Comparison of ENCODE assay signal across 20 mouse cellular contexts in the genomic region with DNA sequence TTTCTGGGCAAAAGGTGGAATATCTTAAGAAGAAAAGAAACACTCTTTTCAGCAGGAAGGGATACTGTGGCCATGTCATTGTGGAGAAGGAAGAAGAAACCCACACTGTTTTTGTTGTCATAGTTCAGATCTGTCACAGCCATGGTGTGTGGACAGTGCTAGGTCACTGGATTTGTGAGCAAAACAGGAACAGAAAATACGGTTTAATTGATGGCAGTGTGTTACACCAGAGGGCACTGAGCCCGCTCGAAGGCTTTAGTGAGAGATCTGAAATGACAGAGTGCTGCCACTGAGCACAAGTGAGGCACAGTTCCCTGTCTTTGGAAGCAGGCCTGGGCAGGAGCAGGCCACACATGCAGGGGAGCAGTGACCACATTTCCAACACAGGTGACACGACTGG. TPM values are rescaled to one million over a fixed set of nuclear protein-coding genes. Genes with fewer than 3 reads are reported as not detected.
A peak's percentile ranks its signal among the peaks of the same experiment; 100 is the strongest.
DNase-seq lines count a peak whose midpoint lies in the region; ATAC-seq and TF ChIP-seq lines count a peak whose summit lies in the region.
"Had no signal": no experiment of that assay in that cellular context is flagged by ENCODE, and none has a peak within 500 bp of the region (broad histone marks: within the 10 kb centered on the region; RNA-seq: fewer than 3 reads in every experiment).

No protein-coding gene starts in this region.

- no peak for DNase-seq in liver, embryonic 11.5 days (ENCODE audit: low spot score)
- DNase-seq in liver, result no peak
- no peak for DNase-seq in liver, postnatal 0 days
- no peak for DNase-seq in stomach, postnatal 0 days (ENCODE audit: low spot score)
- DNase-seq in thymus, adult 2 months, result no peak
- DNase-seq: embryo, embryonic 11 days; gastrocnemius, postnatal 14 days; kidney, adult 8-10 months; kidney, postnatal 25 days; layer of hippocampus, adult 9-11 months; lung, postnatal 14 days had no signal

- no peak for TF ChIP-seq EP300 in liver, postnatal 0 days (IDR thresholded peaks at IDR 0.05; ENCODE audit: low read depth)
- no peak for TF ChIP-seq EP300 in stomach, postnatal 0 days (optimal IDR thresholded peaks at IDR 0.05)

- H3K9me3 ChIP-seq in liver, embryonic 11.5 days (ENCODE audit: control insufficient read depth, low read length), result no peaks in the 10 kb centered on the region
- no peaks in the 10 kb centered on the region for H3K9me3 ChIP-seq in liver, postnatal 0 days (ENCODE audit: low read length)
- H3K9me3 ChIP-seq in stomach, postnatal 0 days (ENCODE audit: control insufficient read depth, low read length), result no peaks in the 10 kb centered on the region
- H3K9me3 ChIP-seq: embryonic facial prominence, embryonic 15.5 days; forebrain, embryonic 13.5 days; hindbrain, embryonic 10.5 days; limb, embryonic 15.5 days; midbrain, embryonic 12.5 days had no signal

- peak overlapping the region; percentile 99 for H3K27ac ChIP-seq in liver, embryonic 11.5 days (ENCODE audit: low read depth, low read length)
- H3K27ac ChIP-seq in liver, postnatal 0 days (ENCODE audit: low read depth), result peak overlapping the region; percentile 89; the same call in 1 of the 2 replicates
- H3K27ac ChIP-seq in stomach, postnatal 0 days (replicated peaks), result peak overlapping the region; percentile 61
- H3K27ac ChIP-seq in thymus, adult 2 months (ENCODE audit: control insufficient read depth, insufficient read depth, low read length), result no peak overlapping the region
- H3K27ac ChIP-seq: embryonic facial prominence, embryonic 15.5 days; forebrain, embryonic 13.5 days; limb, embryonic 15.5 days; midbrain, embryonic 12.5 days had no signal

- H3K9ac ChIP-seq in liver, embryonic 11.5 days (ENCODE audit: low read depth, low read length), result peak overlapping the region; percentile 72; the same call in 1 of the 2 replicates
- no peak overlapping the region; the same call in 1 of the 2 replicates for H3K9ac ChIP-seq in liver, postnatal 0 days (replicated peaks)
- no peak overlapping the region for H3K9ac ChIP-seq in stomach, postnatal 0 days (ENCODE audit: low read length)
- H3K9ac ChIP-seq: embryonic facial prominence, embryonic 15.5 days; forebrain, embryonic 13.5 days; limb, embryonic 15.5 days; midbrain, embryonic 12.5 days had no signal

- no peak for ATAC-seq in liver, embryonic 11.5 days (replicated peaks; ENCODE audit: low FRiP score)
- peak; percentile 67 for ATAC-seq in granulocyte monocyte progenitor cell, adult 5-6 weeks (replicated peaks; ENCODE audit: poor library complexity, severe bottlenecking)
- ATAC-seq in liver, postnatal 0 days, result no peak
- 0 out of 2 replicates have a peak, but pooled peaks have one; percentile 6 for ATAC-seq in stomach, postnatal 0 days (ENCODE audit: low FRiP score, low TSS enrichment)
- no peak for ATAC-seq in activated CD4-positive, CD25-positive, alpha-beta regulatory T cell, adult 4 months
- ATAC-seq: forebrain, embryonic 13.5 days had no signal

- no peak for TF ChIP-seq POLR2A in thymus, adult 2 months (IDR thresholded peaks at IDR 0.05; ENCODE audit: control insufficient read depth, extremely low read depth, insufficient read depth, low read length, poor library complexity)

- WGBS in liver, embryonic 11.5 days, result 74% methylated on average over 4 of the region's 4 CpGs
- 61% methylated on average over 4 of the region's 4 CpGs for WGBS in liver, postnatal 0 days (ENCODE audit: insufficient replicate concordance)
- 82% methylated on average over 4 of the region's 4 CpGs for whole genome bisulfite sequencing in stomach, postnatal 0 days
- 92% methylated on average over 4 of the region's 4 CpGs for WGBS in thymus, adult 2 months

- peak overlapping the region; percentile 58; the same call in 1 of the 2 replicates for H3K4me3 ChIP-seq in liver, embryonic 11.5 days (ENCODE audit: low read depth, low read length)
- no peak overlapping the region for H3K4me3 ChIP-seq in liver, postnatal 0 days (ENCODE audit: low read depth, low read length)
- no peak overlapping the region for H3K4me3 ChIP-seq in stomach, postnatal 0 days (ENCODE audit: low read depth, low read length)
- H3K4me3 ChIP-seq in thymus, adult 2 months (ENCODE audit: control insufficient read depth, insufficient read depth, low read length), result no peak overlapping the region
- H3K4me3 ChIP-seq: embryonic facial prominence, embryonic 15.5 days; forebrain, embryonic 13.5 days; hindbrain, embryonic 10.5 days; limb, embryonic 15.5 days; midbrain, embryonic 12.5 days had no signal

- no peaks in the 10 kb centered on the region for H3K27me3 ChIP-seq in liver, embryonic 11.5 days (replicated peaks; ENCODE audit: control insufficient read depth, insufficient read depth, low read length)
- H3K27me3 ChIP-seq in liver, postnatal 0 days (ENCODE audit: insufficient read depth, low read length), result no peaks in the 10 kb centered on the region
- no peaks in the 10 kb centered on the region for H3K27me3 ChIP-seq in stomach, postnatal 0 days (ENCODE audit: control insufficient read depth, insufficient read depth, low read length)
- no peaks in the 10 kb centered on the region for H3K27me3 ChIP-seq in thymus, adult 2 months (ENCODE audit: control insufficient read depth, insufficient read depth, low read length)
- H3K27me3 ChIP-seq: embryonic facial prominence, embryonic 15.5 days; forebrain, embryonic 13.5 days; limb, embryonic 15.5 days; midbrain, embryonic 12.5 days had no signal

- TF ChIP-seq CTCF in liver, postnatal 0 days (IDR thresholded peaks at IDR 0.05; ENCODE audit: low read depth), result no peak
- no peak for TF ChIP-seq CTCF in stomach, postnatal 0 days (IDR thresholded peaks at IDR 0.05; ENCODE audit: low read depth)
- no peak for TF ChIP-seq CTCF in thymus, adult 2 months (IDR thresholded peaks at IDR 0.05; ENCODE audit: borderline replicate concordance, control insufficient read depth, extremely low read depth, insufficient read depth, low read length, poor library complexity)

- peak overlapping the region; percentile 82 for H3K4me2 ChIP-seq in liver, embryonic 11.5 days
- H3K4me2 ChIP-seq in liver, postnatal 0 days (ENCODE audit: low read depth, low read length), result peak overlapping the region; percentile 63; the same call in 1 of the 2 replicates
- H3K4me2 ChIP-seq in stomach, postnatal 0 days (replicated peaks; ENCODE audit: low read depth), result no peak overlapping the region
- H3K4me2 ChIP-seq: embryonic facial prominence, embryonic 15.5 days; forebrain, embryonic 13.5 days; limb, embryonic 15.5 days; midbrain, embryonic 12.5 days had no signal

- H3K4me1 ChIP-seq in liver, embryonic 11.5 days (replicated peaks; ENCODE audit: control insufficient read depth, insufficient read depth, low read length), result peaks cover 39% of the 10 kb centered on the region
- H3K4me1 ChIP-seq in liver, postnatal 0 days (ENCODE audit: insufficient read depth), result peaks cover 24% of the 10 kb centered on the region
- no peaks in the 10 kb centered on the region for H3K4me1 ChIP-seq in stomach, postnatal 0 days (replicated peaks; ENCODE audit: control insufficient read depth, insufficient read depth)
- peaks cover 7% of the 10 kb centered on the region for H3K4me1 ChIP-seq in thymus, adult 2 months (replicated peaks; ENCODE audit: control insufficient read depth, insufficient read depth, low read length)
- H3K4me1 ChIP-seq: embryonic facial prominence, embryonic 15.5 days; forebrain, embryonic 13.5 days; limb, embryonic 15.5 days; midbrain, embryonic 12.5 days had no signal

- H3K36me3 ChIP-seq in liver, embryonic 11.5 days (ENCODE audit: control insufficient read depth, insufficient read depth, low read length), result peaks cover 48% of the 10 kb centered on the region
- peaks cover 63% of the 10 kb centered on the region for H3K36me3 ChIP-seq in liver, postnatal 0 days (replicated peaks; ENCODE audit: insufficient read depth, low read length)
- peaks cover 10% of the 10 kb centered on the region; the same call in 1 of the 2 replicates for H3K36me3 ChIP-seq in stomach, postnatal 0 days (ENCODE audit: control insufficient read depth, insufficient read depth, low read length)
- peaks cover 22% of the 10 kb centered on the region for H3K36me3 ChIP-seq in thymus, adult 2 months (ENCODE audit: control insufficient read depth, insufficient read depth, low read length)

RNA-seq across cellular contexts. Expression of a gene that starts 8.0 kb away (rescaled TPM):
- 138 and 147 TPM in 2 replicates for polyA plus RNA-seq in liver, embryonic 11.5 days (2014; fragmentation: Nextera tagmentation; extraction: Ambion mirVana)
- total RNA-seq in granulocyte monocyte progenitor cell, adult 5-6 weeks (2014; fragmentation: Nextera tagmentation), result 10.7 and 14.5 TPM in 2 replicates
- total RNA-seq in granulocyte monocyte progenitor cell, adult 5-6 weeks (2017), result 11.5 and 15.1 TPM in 2 replicates
- polyA plus RNA-seq in liver, postnatal 0 days (2015; fragmentation: Nextera tagmentation; extraction: Ambion mirVana), result 44.8 and 48.9 TPM in 2 replicates
- 16.3 and 18.2 TPM in 2 replicates for polyA plus RNA-seq in stomach, postnatal 0 days (2015; fragmentation: Nextera tagmentation; extraction: Ambion mirVana)
- 67.8 and 79.9 TPM in 2 replicates for polyA plus RNA-seq in thymus, adult 2 months (2012; rRNA removed)
- 10 to 100 TPM; 17.7 to 19.2 TPM for polyA plus RNA-seq in activated CD4-positive, CD25-positive, alpha-beta regulatory T cell, adult 4 months (2017; shearing (Covaris generic))

RNA-seq across cellular contexts. Expression of a gene that starts 9.3 kb away (rescaled TPM):
- 1,895 and 1,977 TPM in 2 replicates for polyA plus RNA-seq in liver, embryonic 11.5 days (2014; fragmentation: Nextera tagmentation; extraction: Ambion mirVana)
- total RNA-seq in granulocyte monocyte progenitor cell, adult 5-6 weeks (2014; fragmentation: Nextera tagmentation), result 2,951 and 3,504 TPM in 2 replicates
- 3,677 and 4,904 TPM in 2 replicates for total RNA-seq in granulocyte monocyte progenitor cell, adult 5-6 weeks (2017)
- 681 and 692 TPM in 2 replicates for polyA plus RNA-seq in liver, postnatal 0 days (2015; fragmentation: Nextera tagmentation; extraction: Ambion mirVana)
- polyA plus RNA-seq in stomach, postnatal 0 days (2015; fragmentation: Nextera tagmentation; extraction: Ambion mirVana), result 941 and 957 TPM in 2 replicates
- 5,416 and 5,545 TPM in 2 replicates for polyA plus RNA-seq in thymus, adult 2 months (2012; rRNA removed)
- 1,000 to 10,000 TPM; 3,266 to 3,639 TPM for polyA plus RNA-seq in activated CD4-positive, CD25-positive, alpha-beta regulatory T cell, adult 4 months (2017; shearing (Covaris generic))

RNA-seq across cellular contexts. Expression of a gene that starts 26.3 kb away (rescaled TPM):
- not detected in 2 replicates for polyA plus RNA-seq in liver, embryonic 11.5 days (2014; fragmentation: Nextera tagmentation; extraction: Ambion mirVana)
- not detected in 2 replicates for total RNA-seq in granulocyte monocyte progenitor cell, adult 5-6 weeks (2014; fragmentation: Nextera tagmentation)
- total RNA-seq in granulocyte monocyte progenitor cell, adult 5-6 weeks (2017), result not detected in 2 replicates
- not detected in 2 replicates for polyA plus RNA-seq in liver, postnatal 0 days (2015; fragmentation: Nextera tagmentation; extraction: Ambion mirVana)
- 0.07 and 0.13 TPM in 2 replicates for polyA plus RNA-seq in stomach, postnatal 0 days (2015; fragmentation: Nextera tagmentation; extraction: Ambion mirVana)
- 19.2 and 21.0 TPM in 2 replicates for polyA plus RNA-seq in thymus, adult 2 months (2012; rRNA removed)
- polyA plus RNA-seq in activated CD4-positive, CD25-positive, alpha-beta regulatory T cell, adult 4 months (2017; shearing (Covaris generic)), result 10 to 100 TPM; 72.0 to 97.2 TPM
- total RNA-seq: gastrocnemius, postnatal 14 days had no signal
- polyA plus RNA-seq: forebrain, embryonic 13.5 days; heart, embryonic 14.5 days; hindbrain, embryonic 10.5 days; midbrain, embryonic 12.5 days; urinary bladder, adult 2 months had no signal

RNA-seq across cellular contexts. Expression of a gene that starts 31.3 kb away (rescaled TPM):
- not detected in 2 replicates for polyA plus RNA-seq in liver, embryonic 11.5 days (2014; fragmentation: Nextera tagmentation; extraction: Ambion mirVana)
- total RNA-seq in granulocyte monocyte progenitor cell, adult 5-6 weeks (2014; fragmentation: Nextera tagmentation), result not detected in 2 replicates
- not detected in 2 replicates for total RNA-seq in granulocyte monocyte progenitor cell, adult 5-6 weeks (2017)
- not detected in 2 replicates for polyA plus RNA-seq in liver, postnatal 0 days (2015; fragmentation: Nextera tagmentation; extraction: Ambion mirVana)
- polyA plus RNA-seq in stomach, postnatal 0 days (2015; fragmentation: Nextera tagmentation; extraction: Ambion mirVana), result 0.32 and 0.51 TPM in 2 replicates
- 0.48 TPM in 1 of 2 replicates, not detected in the other for polyA plus RNA-seq in thymus, adult 2 months (2012; rRNA removed)
- not detected for polyA plus RNA-seq in activated CD4-positive, CD25-positive, alpha-beta regulatory T cell, adult 4 months (2017; shearing (Covaris generic))
- polyA plus RNA-seq: heart, embryonic 14.5 days had no signal

RNA-seq across cellular contexts. Expression of a gene that starts 48.5 kb away (rescaled TPM):
- 5.7 and 7.0 TPM in 2 replicates for polyA plus RNA-seq in liver, embryonic 11.5 days (2014; fragmentation: Nextera tagmentation; extraction: Ambion mirVana)
- total RNA-seq in granulocyte monocyte progenitor cell, adult 5-6 weeks (2014; fragmentation: Nextera tagmentation), result 8.9 and 10.5 TPM in 2 replicates
- 10.5 and 11.3 TPM in 2 replicates for total RNA-seq in granulocyte monocyte progenitor cell, adult 5-6 weeks (2017)
- 1.8 and 2.2 TPM in 2 replicates for polyA plus RNA-seq in liver, postnatal 0 days (2015; fragmentation: Nextera tagmentation; extraction: Ambion mirVana)
- 8.6 and 9.5 TPM in 2 replicates for polyA plus RNA-seq in stomach, postnatal 0 days (2015; fragmentation: Nextera tagmentation; extraction: Ambion mirVana)
- polyA plus RNA-seq in thymus, adult 2 months (2012; rRNA removed), result 5.1 and 7.5 TPM in 2 replicates
- polyA plus RNA-seq in activated CD4-positive, CD25-positive, alpha-beta regulatory T cell, adult 4 months (2017; shearing (Covaris generic)), result under 1 TPM in 1 of 2 experiments, not detected in 1; 0.43 TPM

Comparison
In these comparisons a context has a peak if more than half of its experiments do, and no peak if none do; other contexts are left out.
1. ATAC-seq: peak in granulocyte monocyte progenitor cell, adult 5-6 weeks (single experiment) and stomach, postnatal 0 days (single experiment); none in liver, embryonic 11.5 days (single experiment), liver, postnatal 0 days (single experiment) and activated CD4-positive, CD25-positive, alpha-beta regulatory T cell, adult 4 months (single experiment).
2. RNA of a gene that starts 26.3 kb away (polyA plus RNA-seq): 72.0 to 97.2 TPM in activated CD4-positive, CD25-positive, alpha-beta regulatory T cell, adult 4 months and 19.2 to 21.0 TPM in thymus, adult 2 months; 0.07 to 0.13 TPM in stomach, postnatal 0 days, not detected in liver, postnatal 0 days and not detected in liver, embryonic 11.5 days; every median in the first group is over 10 times any median in the second.